15 mouse cellular contexts compared by ENCODE assay signal in genomic region chr1:92436831-92437321, GRCm38 (mm10). TPM values are rescaled to one million over a fixed set of nuclear protein-coding genes. Genes with fewer than 3 reads are reported as not detected.
DNase-seq lines count a peak whose midpoint lies in the region; ATAC-seq and TF ChIP-seq lines count a peak whose summit lies in the region.
"Had no signal": no experiment of that assay in that cellular context is flagged by ENCODE, and none has a peak within 500 bp of the region (broad histone marks: within the 10 kb centered on the region; RNA-seq: fewer than 3 reads in every experiment).

No protein-coding gene starts in this region.

- H3K4me2 ChIP-seq in forebrain, embryonic 14.5 days (ENCODE audit: low read length) = no peak overlapping the region
- H3K4me2 ChIP-seq in midbrain, embryonic 16.5 days (ENCODE audit: low read length) = no peak overlapping the region
- H3K4me2 ChIP-seq in liver, postnatal 0 days (ENCODE audit: low read depth, low read length) = no peak overlapping the region

- 30% methylated on average over 4 of the region's 4 CpGs for WGBS in forebrain, embryonic 14.5 days
- WGBS in midbrain, embryonic 16.5 days = 43% methylated on average over 4 of the region's 4 CpGs
- WGBS in liver, postnatal 0 days (ENCODE audit: insufficient replicate concordance) = 76% methylated on average over 4 of the region's 4 CpGs

- peak; percentile 79 for ATAC-seq in forebrain, embryonic 14.5 days
- peak; percentile 42; the same call in 1 of the 2 replicates for ATAC-seq in midbrain, embryonic 16.5 days
- no peak for ATAC-seq in liver, postnatal 0 days

- no peak for TF ChIP-seq CTCF in left cerebral cortex, adult 2 months (IDR thresholded peaks at IDR 0.05)
- TF ChIP-seq CTCF in liver, postnatal 0 days (IDR thresholded peaks at IDR 0.05; ENCODE audit: low read depth) = no peak

- H3K27ac ChIP-seq in left cerebral cortex, adult 2 months = peak overlapping the region; percentile 58; the same call in 1 of the 2 replicates
- H3K27ac ChIP-seq in forebrain, embryonic 14.5 days (ENCODE audit: low read depth, low read length) = peak overlapping the region; percentile 44; the same call in 1 of the 2 replicates
- H3K27ac ChIP-seq in midbrain, embryonic 16.5 days (ENCODE audit: low read length) = peak overlapping the region; percentile 61; the same call in 1 of the 2 replicates
- H3K27ac ChIP-seq in liver, postnatal 0 days (ENCODE audit: low read depth) = no peak overlapping the region

- TF ChIP-seq EP300 in liver, postnatal 0 days (IDR thresholded peaks at IDR 0.05; ENCODE audit: low read depth) = no peak

- peaks cover 26% of the 10 kb centered on the region for H3K36me3 ChIP-seq in forebrain, embryonic 14.5 days (ENCODE audit: control insufficient read depth, insufficient read depth, low read length)
- H3K36me3 ChIP-seq in midbrain, embryonic 16.5 days (ENCODE audit: control insufficient read depth, insufficient read depth, low read length) = peaks cover 4% of the 10 kb centered on the region
- H3K36me3 ChIP-seq in liver, postnatal 0 days (replicated peaks; ENCODE audit: insufficient read depth, low read length) = peaks cover 14% of the 10 kb centered on the region

- H3K27me3 ChIP-seq in forebrain, embryonic 14.5 days (replicated peaks; ENCODE audit: control insufficient read depth, insufficient read depth, low read length) = no peaks in the 10 kb centered on the region
- H3K27me3 ChIP-seq in midbrain, embryonic 16.5 days (ENCODE audit: control insufficient read depth, insufficient read depth, low read depth, low read length) = no peaks in the 10 kb centered on the region
- H3K27me3 ChIP-seq in liver, postnatal 0 days (ENCODE audit: insufficient read depth, low read length) = no peaks in the 10 kb centered on the region

- no peak overlapping the region for H3K4me3 ChIP-seq in left cerebral cortex, adult 2 months
- H3K4me3 ChIP-seq in forebrain, embryonic 14.5 days (ENCODE audit: low read depth, low read length) = no peak overlapping the region
- no peak overlapping the region for H3K4me3 ChIP-seq in midbrain, embryonic 16.5 days (ENCODE audit: low read depth, low read length)
- no peak overlapping the region for H3K4me3 ChIP-seq in liver, postnatal 0 days (ENCODE audit: low read depth, low read length)
- H3K4me3 ChIP-seq: myocyte had no signal

- H3K4me1 ChIP-seq in forebrain, embryonic 14.5 days (ENCODE audit: control insufficient read depth, insufficient read depth, low read length) = peaks cover 23% of the 10 kb centered on the region; the same call in 1 of the 2 replicates
- peaks cover 8% of the 10 kb centered on the region for H3K4me1 ChIP-seq in midbrain, embryonic 16.5 days (ENCODE audit: control insufficient read depth, insufficient read depth, low read length)
- H3K4me1 ChIP-seq in liver, postnatal 0 days (ENCODE audit: insufficient read depth) = no peaks in the 10 kb centered on the region

- no peaks in the 10 kb centered on the region for H3K9me3 ChIP-seq in forebrain, embryonic 14.5 days (replicated peaks; ENCODE audit: control insufficient read depth, low read length)
- no peaks in the 10 kb centered on the region for H3K9me3 ChIP-seq in midbrain, embryonic 16.5 days (replicated peaks; ENCODE audit: control insufficient read depth, low read length, poor library complexity, severe bottlenecking)
- no peaks in the 10 kb centered on the region for H3K9me3 ChIP-seq in liver, postnatal 0 days (ENCODE audit: low read length)

- H3K9ac ChIP-seq in forebrain, embryonic 14.5 days (ENCODE audit: low read length) = no peak overlapping the region
- no peak overlapping the region for H3K9ac ChIP-seq in midbrain, embryonic 16.5 days (ENCODE audit: low read depth, low read length)
- no peak overlapping the region for H3K9ac ChIP-seq in liver, postnatal 0 days (replicated peaks)

- no peak for DNase-seq in left cerebral cortex, adult 2 months (ENCODE audit: extremely low spot score in 1 of 2, low spot score in 2 of 2)
- no peak for DNase-seq in left cerebral cortex, adult 9 months (ENCODE audit: low spot score in 2 of 2)
- DNase-seq in cerebellum, adult 18-20 months = peak; percentile 39 to 61
- peak; percentile 70 for DNase-seq in forebrain, embryonic 14.5 days (ENCODE audit: low spot score)
- no peak for DNase-seq in gastrocnemius, adult 18-20 months (ENCODE audit: low spot score)
- DNase-seq in liver, postnatal 0 days = no peak

- intact Hi-C loops in left cerebral cortex, adult 2 months (cut with DNase I) = loop anchor here (5.0 kb wide), 1 partner anchor 255 kb away; no protein-coding TSS in a partner anchor

RNA-seq across cellular contexts. Expression of gene Ndufa10, which starts 36.8 kb away (rescaled TPM):
- 100 to 1,000 TPM; 223 to 229 TPM for total RNA-seq in left cerebral cortex, adult 2 months (2021)
- polyA plus RNA-seq in forebrain, embryonic 14.5 days (2014; fragmentation: Nextera tagmentation; extraction: Ambion mirVana) = 304 and 311 TPM in 2 replicates
- 300 and 309 TPM in 2 replicates for polyA plus RNA-seq in midbrain, embryonic 16.5 days (2015; fragmentation: Nextera tagmentation; extraction: Ambion mirVana)
- 100 to 1,000 TPM; 449 to 455 TPM for total RNA-seq in gastrocnemius, adult 18-20 months (2021)
- 204 and 210 TPM in 2 replicates for polyA plus RNA-seq in liver, postnatal 0 days (2015; fragmentation: Nextera tagmentation; extraction: Ambion mirVana)

RNA-seq across cellular contexts. Expression of gene Olfr1416, which starts 48.0 kb away (rescaled TPM):
- not detected for total RNA-seq in left cerebral cortex, adult 2 months (2021)
- not detected in 2 replicates for polyA plus RNA-seq in forebrain, embryonic 14.5 days (2014; fragmentation: Nextera tagmentation; extraction: Ambion mirVana)
- polyA plus RNA-seq in midbrain, embryonic 16.5 days (2015; fragmentation: Nextera tagmentation; extraction: Ambion mirVana) = not detected in 2 replicates
- not detected for total RNA-seq in gastrocnemius, adult 18-20 months (2021)
- polyA plus RNA-seq in liver, postnatal 0 days (2015; fragmentation: Nextera tagmentation; extraction: Ambion mirVana) = not detected in 2 replicates
- total RNA-seq: adrenal gland, postnatal 25 days; ES-E14; layer of hippocampus, adult 8-10 months had no signal
- polyA plus RNA-seq: gonadal fat pad, adult 2 months; liver, embryonic 16.5 days; myocyte; spleen, adult 2 months; urinary bladder, adult 2 months had no signal

RNA-seq across cellular contexts. Expression of gene Olfr1415, which starts 59.0 kb away (rescaled TPM):
- total RNA-seq in left cerebral cortex, adult 2 months (2021) = not detected
- not detected in 2 replicates for polyA plus RNA-seq in forebrain, embryonic 14.5 days (2014; fragmentation: Nextera tagmentation; extraction: Ambion mirVana)
- not detected in 2 replicates for polyA plus RNA-seq in midbrain, embryonic 16.5 days (2015; fragmentation: Nextera tagmentation; extraction: Ambion mirVana)
- total RNA-seq in gastrocnemius, adult 18-20 months (2021) = not detected
- not detected in 2 replicates for polyA plus RNA-seq in liver, postnatal 0 days (2015; fragmentation: Nextera tagmentation; extraction: Ambion mirVana)
- total RNA-seq: adrenal gland, postnatal 25 days; ES-E14; layer of hippocampus, adult 8-10 months had no signal
- polyA plus RNA-seq: gonadal fat pad, adult 2 months; liver, embryonic 16.5 days; myocyte; spleen, adult 2 months; urinary bladder, adult 2 months had no signal

Comparison
In these comparisons a context has a peak if more than half of its experiments do, and no peak if none do; other contexts are left out.
1. DNase-seq: peak in cerebellum, adult 18-20 months (2 of 2) and forebrain, embryonic 14.5 days (single experiment); none in left cerebral cortex, adult 2 months (0 of 2), left cerebral cortex, adult 9 months (0 of 2), gastrocnemius, adult 18-20 months (single experiment) and liver, postnatal 0 days (single experiment).